In the genomic region with DNA sequence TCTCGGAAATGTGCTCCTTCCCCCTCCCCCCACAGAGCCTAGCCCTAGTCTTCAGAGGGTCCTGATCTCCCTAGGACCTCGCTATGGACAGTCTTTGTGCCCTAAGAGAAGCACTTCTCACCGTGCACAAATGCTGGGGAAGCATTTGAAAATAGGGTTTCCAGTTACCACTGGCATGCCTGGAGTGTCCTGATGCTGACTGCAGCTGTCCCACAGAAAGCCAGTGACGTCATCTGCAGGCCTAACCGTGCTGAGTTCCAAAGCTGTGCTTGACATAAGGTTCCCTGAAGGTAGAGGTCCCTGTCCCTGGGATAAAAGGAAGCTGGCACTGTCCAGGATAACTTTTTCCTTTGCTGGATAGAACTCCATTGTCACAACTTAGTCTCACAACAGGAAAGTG, we compare ENCODE assay signal across 24 mouse cellular contexts.
DNase-seq lines count a peak whose midpoint lies in the region; ATAC-seq and TF ChIP-seq lines count a peak whose summit lies in the region.
"Had no signal": no experiment of that assay in that cellular context is flagged by ENCODE, and none has a peak within 500 bp of the region (broad histone marks: within the 10 kb centered on the region; RNA-seq: fewer than 3 reads in every experiment).

No protein-coding gene starts in this region.

- no peaks in the 10 kb centered on the region for H3K36me3 ChIP-seq in kidney, postnatal 0 days (ENCODE audit: insufficient read depth, low read length)
- H3K36me3 ChIP-seq: embryonic facial prominence, embryonic 12.5 days; liver, embryonic 12.5 days; midbrain, embryonic 10.5 days; neural tube, embryonic 12.5 days had no signal

- 42% methylated on average over 5 of the region's 5 CpGs for WGBS in kidney, postnatal 0 days

- peak; percentile 31 for DNase-seq in kidney, postnatal 0 days (ENCODE audit: low spot score)
- no peak for DNase-seq in kidney, postnatal 25 days
- DNase-seq in embryo, embryonic 11.5 days (ENCODE audit: low read depth, low spot score), result peak; percentile 8
- DNase-seq in gastrocnemius, adult 8-10 months (ENCODE audit: low spot score in 2 of 2), result peak; percentile 40 to 52
- peak; percentile 87 for DNase-seq in skeletal muscle tissue, adult 2 months (ENCODE audit: low read depth, low spot score)
- DNase-seq in frontal cortex, postnatal 10 days (ENCODE audit: low spot score in 2 of 2), result no peak
- no peak for DNase-seq in right cerebral cortex, postnatal 10 days (ENCODE audit: low spot score in 2 of 2)
- DNase-seq: adrenal gland, postnatal 25 days; cerebellum, adult 11 months; cerebellum, postnatal 10 days; heart, adult 11 months; heart, postnatal 36 days; left cerebral cortex, postnatal 4 days; lung, adult 2 months; lung, postnatal 4 days; spleen, adult 18-20 months had no signal

- no peak overlapping the region for H3K4me3 ChIP-seq in kidney, postnatal 0 days (replicated peaks; ENCODE audit: low read depth, low read length)
- H3K4me3 ChIP-seq: embryonic facial prominence, embryonic 12.5 days; liver, embryonic 12.5 days; midbrain, embryonic 10.5 days; neural tube, embryonic 12.5 days had no signal

- H3K27ac ChIP-seq in kidney, postnatal 0 days, result no peak overlapping the region
- H3K27ac ChIP-seq: embryonic facial prominence, embryonic 12.5 days; hindbrain, embryonic 14.5 days; liver, embryonic 12.5 days; midbrain, embryonic 10.5 days; neural tube, embryonic 12.5 days had no signal

- TF ChIP-seq CTCF in kidney, postnatal 0 days (IDR thresholded peaks at IDR 0.05; ENCODE audit: low read depth), result no peak

- H3K27me3 ChIP-seq in kidney, postnatal 0 days (ENCODE audit: insufficient read depth, low read length), result no peaks in the 10 kb centered on the region
- H3K27me3 ChIP-seq: embryonic facial prominence, embryonic 12.5 days; liver, embryonic 12.5 days; neural tube, embryonic 12.5 days had no signal

- no peak for ATAC-seq in kidney, postnatal 0 days (replicated peaks; ENCODE audit: low FRiP score, low read depth)
- ATAC-seq: activated CD4-positive, CD25-positive, alpha-beta regulatory T cell, adult 4 months; CD4-positive, CD25-positive, alpha-beta regulatory T cell, adult 4 months; forebrain, embryonic 14.5 days; liver, embryonic 12.5 days had no signal

- no peak overlapping the region for H3K9ac ChIP-seq in kidney, postnatal 0 days (ENCODE audit: low read depth, low read length)
- H3K9ac ChIP-seq: embryonic facial prominence, embryonic 12.5 days; hindbrain, embryonic 14.5 days; liver, embryonic 12.5 days; neural tube, embryonic 12.5 days had no signal

- H3K4me2 ChIP-seq in kidney, postnatal 0 days (ENCODE audit: low read length), result no peak overlapping the region
- H3K4me2 ChIP-seq: embryonic facial prominence, embryonic 12.5 days; hindbrain, embryonic 14.5 days; liver, embryonic 12.5 days; neural tube, embryonic 12.5 days had no signal

- H3K4me1 ChIP-seq in kidney, postnatal 0 days (replicated peaks; ENCODE audit: insufficient read depth, low read length), result no peaks in the 10 kb centered on the region
- H3K4me1 ChIP-seq: embryonic facial prominence, embryonic 12.5 days; liver, embryonic 12.5 days; neural tube, embryonic 12.5 days had no signal

- H3K9me3 ChIP-seq in kidney, postnatal 0 days (replicated peaks; ENCODE audit: low read length), result no peaks in the 10 kb centered on the region
- H3K9me3 ChIP-seq: embryonic facial prominence, embryonic 12.5 days; liver, embryonic 12.5 days; midbrain, embryonic 10.5 days; neural tube, embryonic 12.5 days had no signal

Comparison
In these comparisons a context has a peak if more than half of its experiments do, and no peak if none do; other contexts are left out.
1. DNase-seq: peak in kidney, postnatal 0 days (single experiment), embryo, embryonic 11.5 days (single experiment), gastrocnemius, adult 8-10 months (2 of 2) and skeletal muscle tissue, adult 2 months (single experiment); none in kidney, postnatal 25 days (0 of 2), frontal cortex, postnatal 10 days (0 of 2) and right cerebral cortex, postnatal 10 days (0 of 2).